Mouse (Mus musculus) spleen, embryonic (tissue): ENCODE data around the gene Abhd12.

ENCODE experiments used
- CTCF ChIA-PET: fragments of 350-600 bp; sonication (Branson Sonifier 250); formaldehyde crosslinking; loops from one replicate; lab custom pipeline; 2022; lab: Charles Lee

Gene Abhd12

GRCm38 (mm10) chr2:150816676-150817402 lies 87.7 kb downstream of the Abhd12 start:
- CTCF ChIA-PET: no interaction called here

GRCm38 (mm10) chr2:150812816-150813215 lies 91.7 kb downstream of the Abhd12 start:
- CTCF ChIA-PET: interaction anchor here (0.5 kb wide), 1 partner anchor 26 kb away, joined by 4 read pairs; the partner anchor contains the start of gene Pygb

- CTCF ChIA-PET: no interaction called here
Measured at GRCm38 (mm10) chr2:150810603-150811002, 93.9 kb downstream of the Abhd12 start.

- CTCF ChIA-PET: no interaction called here
Measured at GRCm38 (mm10) chr2:150808812-150809211, 95.7 kb downstream of the Abhd12 start.

GRCm38 (mm10) chr2:150808381-150808780 lies 96.2 kb downstream of the Abhd12 start:
- CTCF ChIA-PET: no interaction called here

GRCm38 (mm10) chr2:150803035-150803434 lies 101.5 kb downstream of the Abhd12 start:
- CTCF ChIA-PET: interaction anchor here (0.7 kb wide), 1 partner anchor 10 kb away, joined by 9 read pairs; no protein-coding TSS in a partner anchor

GRCm38 (mm10) chr2:150800616-150801015 lies 103.9 kb downstream of the Abhd12 start:
- CTCF ChIA-PET: no interaction called here

- CTCF ChIA-PET: no interaction called here
Measured at GRCm38 (mm10) chr2:150798084-150798483, 106.5 kb downstream of the Abhd12 start.

- CTCF ChIA-PET: no interaction called here
Measured at GRCm38 (mm10) chr2:150793320-150793719, 111.2 kb downstream of the Abhd12 start.

GRCm38 (mm10) chr2:150788768-150789550 lies 115.6 kb downstream of the Abhd12 start:
- CTCF ChIA-PET: interaction anchor here (0.7 kb wide), 1 partner anchor 124 kb away, joined by 11 read pairs; no protein-coding TSS in a partner anchor

GRCm38 (mm10) chr2:150787234-150787771 lies 117.2 kb downstream of the Abhd12 start:
- CTCF ChIA-PET: interaction anchor here (0.7 to 1.1 kb wide), 2 partner anchors 25 to 118 kb away, joined by 3 to 4 read pairs; no protein-coding TSS in a partner anchor

GRCm38 (mm10) chr2:150786251-150787180 lies 118.0 kb downstream of the Abhd12 start, which contains the start of gene Pygb:
TSS of gene Pygb (plus strand) at chr2:150786735.
- CTCF ChIA-PET: interaction anchor here (0.7 to 1.1 kb wide), 2 partner anchors 26 to 117 kb away, joined by 3 to 4 read pairs; no protein-coding TSS in a partner anchor

GRCm38 (mm10) chr2:150782801-150783200 lies 121.7 kb downstream of the Abhd12 start:
- CTCF ChIA-PET: interaction anchor here (0.7 kb wide), 1 partner anchor 34 kb away, joined by 3 read pairs; the partner anchor contains the start of gene Entpd6
